Mouse (Mus musculus): ENCODE data around the gene Cd24a. TPM values are rescaled to one million over a fixed set of nuclear protein-coding genes. Genes with fewer than 3 reads are reported as not detected.

Cd24a gene
- total and polyA plus RNA-seq, 2 experiments from 2014 or later, result 326 to 609 TPM

DNA sequence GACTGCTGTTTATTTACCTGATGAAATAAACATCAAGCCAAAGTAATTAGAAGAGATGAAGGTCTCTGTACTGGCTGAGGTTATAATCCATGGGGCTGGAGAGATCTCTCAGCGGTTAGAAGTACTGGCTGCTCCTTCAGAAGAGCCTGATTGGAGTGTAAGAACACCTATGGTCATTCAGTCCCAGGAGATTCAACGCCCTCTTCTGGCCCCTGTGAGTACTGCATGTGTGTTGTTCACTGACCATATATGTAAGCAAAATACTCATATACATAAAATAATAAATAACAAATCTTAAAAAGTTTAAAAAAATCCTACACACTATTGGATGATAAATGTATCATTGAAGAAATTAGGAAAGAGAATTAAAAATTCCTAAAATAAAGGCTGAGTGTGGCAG lies 17.3 kb upstream of the Cd24a start:
- H3K27ac ChIP-seq (ENCODE audit: low read depth, low read length), result no peak overlapping the region
- no peak for ATAC-seq (ENCODE audit: low FRiP score)
- 39% methylated on average over 2 of the region's 2 CpGs for WGBS
- no peak overlapping the region for H3K4me2 ChIP-seq (ENCODE audit: low read depth, low read length, poor library complexity, severe bottlenecking)
- H3K36me3 ChIP-seq (ENCODE audit: insufficient read depth, low read length), result no peaks in the 10 kb centered on the region
- DNase-seq (ENCODE audit: low spot score), result no peak
- no peaks in the 10 kb centered on the region for H3K27me3 ChIP-seq (ENCODE audit: insufficient read depth, low read length)
- no peaks in the 10 kb centered on the region for H3K9me3 ChIP-seq (ENCODE audit: low read length)
- TF ChIP-seq CTCF (IDR thresholded peaks at IDR 0.05), result peak; percentile 45
- no peaks in the 10 kb centered on the region for H3K4me1 ChIP-seq (ENCODE audit: insufficient read depth, low read length)
- no peak overlapping the region for H3K4me3 ChIP-seq (ENCODE audit: low read depth, low read length)
- no peak overlapping the region for H3K9ac ChIP-seq (replicated peaks; ENCODE audit: low read length, poor library complexity, severe bottlenecking)

DNA sequence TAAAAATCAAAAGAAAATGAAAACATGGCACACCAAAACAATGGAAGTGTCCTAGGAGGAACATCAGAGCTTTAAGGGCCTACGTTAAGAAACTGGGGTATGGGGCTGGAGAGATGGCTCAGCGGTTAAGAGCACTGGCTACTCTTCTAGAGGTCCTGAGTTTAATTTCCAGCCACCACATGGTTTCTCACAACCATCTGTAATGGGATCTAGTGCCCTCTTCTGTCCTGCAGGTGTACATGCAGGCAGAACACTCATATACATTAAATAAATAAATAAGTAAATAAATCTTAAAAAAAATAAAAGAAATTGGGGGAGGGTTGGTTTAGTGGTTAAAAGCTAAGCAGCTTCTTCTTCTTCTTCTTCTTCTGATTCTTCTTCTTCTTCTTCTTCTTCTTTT lies 16.8 kb upstream of the Cd24a start:
- DNase-seq (ENCODE audit: low spot score) (no peak), ATAC-seq (ENCODE audit: low FRiP score) (no peak)
- H3K27ac ChIP-seq (ENCODE audit: low read depth, low read length), result no peak overlapping the region
- no peaks in the 10 kb centered on the region for H3K27me3 ChIP-seq (ENCODE audit: insufficient read depth, low read length)
- H3K9me3 ChIP-seq (ENCODE audit: low read length), result no peaks in the 10 kb centered on the region
- H3K9ac ChIP-seq (replicated peaks; ENCODE audit: low read length, poor library complexity, severe bottlenecking), result no peak overlapping the region
- WGBS, result 93% methylated on average over 2 of the region's 2 CpGs
- H3K36me3 ChIP-seq (ENCODE audit: insufficient read depth, low read length), result no peaks in the 10 kb centered on the region
- H3K4me3 ChIP-seq (ENCODE audit: low read depth, low read length), result no peak overlapping the region
- H3K4me2 ChIP-seq (ENCODE audit: low read depth, low read length, poor library complexity, severe bottlenecking), result no peak overlapping the region
- H3K4me1 ChIP-seq (ENCODE audit: insufficient read depth, low read length), result no peaks in the 10 kb centered on the region
- no peak; the same call in 1 of the 2 replicates for TF ChIP-seq CTCF (IDR thresholded peaks at IDR 0.05)

DNA sequence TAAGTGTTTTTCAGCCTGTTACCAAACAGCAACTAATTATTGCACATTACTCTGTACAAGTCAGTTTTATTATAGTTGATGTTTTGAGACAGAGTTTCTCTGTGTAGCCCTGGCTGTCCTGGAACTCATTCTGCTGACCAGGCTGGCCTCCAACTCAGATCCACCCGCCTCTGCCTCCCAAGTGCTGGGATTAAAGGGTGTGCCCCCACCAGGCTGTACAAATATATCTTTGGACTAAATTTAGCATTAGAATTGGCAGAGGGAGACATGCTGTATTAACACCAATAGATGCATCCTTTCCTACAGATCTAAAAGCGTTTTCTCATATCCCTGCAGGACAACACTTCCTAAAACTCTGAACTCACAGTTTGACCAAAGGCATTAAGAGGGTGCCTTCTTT lies 3.7 kb upstream of the Cd24a start:
- no peak overlapping the region for H3K4me2 ChIP-seq (ENCODE audit: low read depth, low read length, poor library complexity, severe bottlenecking)
- TF ChIP-seq CTCF (IDR thresholded peaks at IDR 0.05), result no peak
- no peak overlapping the region for H3K4me3 ChIP-seq (ENCODE audit: low read depth, low read length)
- no peak overlapping the region for H3K9ac ChIP-seq (replicated peaks; ENCODE audit: low read length, poor library complexity, severe bottlenecking)
- 85% methylated on average over 2 of the region's 2 CpGs for WGBS
- 0 out of 2 replicates have a peak, but pooled peaks cover 2% of the 10 kb centered on the region for H3K4me1 ChIP-seq (ENCODE audit: insufficient read depth, low read length)
- H3K36me3 ChIP-seq (ENCODE audit: insufficient read depth, low read length), result no peaks in the 10 kb centered on the region
- H3K27me3 ChIP-seq (ENCODE audit: insufficient read depth, low read length), result no peaks in the 10 kb centered on the region
- H3K27ac ChIP-seq (ENCODE audit: low read depth, low read length), result no peak overlapping the region
- ATAC-seq (ENCODE audit: low FRiP score) (no peak), DNase-seq (ENCODE audit: low spot score) (no peak)
- no peaks in the 10 kb centered on the region for H3K9me3 ChIP-seq (ENCODE audit: low read length)

DNA sequence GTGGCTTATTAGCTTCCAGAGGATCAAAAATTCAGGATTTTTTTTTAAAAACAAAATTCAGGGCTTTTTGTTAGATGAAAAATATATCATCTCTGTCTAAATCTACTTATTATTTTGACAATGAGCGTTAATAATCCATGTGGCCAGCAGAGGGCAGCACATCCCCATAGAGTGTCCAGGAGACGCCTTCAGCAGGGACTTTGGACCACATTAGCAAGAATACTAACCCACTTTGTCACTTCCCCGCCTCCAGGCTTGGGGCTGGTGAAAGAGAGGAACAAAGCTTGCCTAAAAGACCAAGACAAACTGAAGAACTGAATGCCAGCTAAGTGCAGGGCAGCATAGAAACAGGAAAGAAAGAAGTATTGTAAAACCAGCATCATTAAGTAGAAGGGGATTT lies 3.1 kb upstream of the Cd24a start:
- Histone ChIP-seq H3K9ac (replicated peaks; ENCODE audit: low read length, poor library complexity, severe bottlenecking) (no peak overlapping the region), H3K27ac (ENCODE audit: low read depth, low read length) (no peak overlapping the region), H3K36me3 (ENCODE audit: insufficient read depth, low read length) (no peaks in the 10 kb centered on the region), H3K9me3 (ENCODE audit: low read length) (no peaks in the 10 kb centered on the region), H3K4me2 (ENCODE audit: low read depth, low read length, poor library complexity, severe bottlenecking) (no peak overlapping the region), H3K4me1 (ENCODE audit: insufficient read depth, low read length) (0 out of 2 replicates have a peak, but pooled peaks cover 2% of the 10 kb centered on the region), H3K4me3 (ENCODE audit: low read depth, low read length) (no peak overlapping the region), H3K27me3 (ENCODE audit: insufficient read depth, low read length) (no peaks in the 10 kb centered on the region)
- peak; percentile 89 for DNase-seq (ENCODE audit: low spot score)
- WGBS, result under 1% methylated on average over 3 of the region's 3 CpGs
- ATAC-seq (ENCODE audit: low FRiP score), result no peak
- peak; percentile 96 for TF ChIP-seq CTCF (IDR thresholded peaks at IDR 0.05)

DNA sequence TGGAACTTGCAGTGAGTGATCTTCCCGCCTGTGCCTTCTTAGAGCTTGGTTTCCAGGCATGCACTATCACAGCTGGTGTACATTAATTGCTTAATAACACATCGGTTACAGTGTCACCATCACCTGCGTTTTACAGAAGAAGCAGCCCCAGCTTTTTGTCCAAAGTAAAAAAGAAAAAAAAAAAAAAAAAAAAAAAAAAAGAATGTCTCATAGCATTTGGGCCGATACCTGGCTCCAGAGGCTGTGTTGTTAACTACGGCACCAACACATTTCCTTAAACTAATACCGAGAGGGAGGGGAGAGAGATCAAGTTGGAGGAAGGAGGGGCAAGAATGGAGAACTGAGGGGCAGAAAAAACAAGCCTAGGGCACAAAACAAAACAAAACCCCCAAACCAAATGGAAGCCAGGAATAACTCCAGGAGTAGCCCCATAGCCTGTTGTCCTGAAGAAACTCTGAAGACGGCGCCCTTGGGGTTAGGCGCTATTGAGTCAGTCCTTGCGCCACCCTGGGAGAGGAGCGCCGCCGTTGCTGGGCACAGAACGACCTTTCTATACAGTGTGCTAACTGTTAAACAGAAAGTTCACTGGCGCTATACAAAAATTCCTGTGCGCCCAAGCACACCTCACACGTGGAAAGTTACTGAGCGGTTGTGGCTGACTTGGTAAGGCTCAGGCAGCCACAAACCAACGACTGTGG lies 636 bp upstream of the Cd24a start:
- Histone ChIP-seq H3K27ac (ENCODE audit: low read depth, low read length) (no peak overlapping the region), H3K4me3 (ENCODE audit: low read depth, low read length) (peak overlapping the region; percentile 46; the same call in 1 of the 2 replicates), H3K36me3 (ENCODE audit: insufficient read depth, low read length) (no peaks in the 10 kb centered on the region), H3K4me1 (ENCODE audit: insufficient read depth, low read length) (0 out of 2 replicates have a peak, but pooled peaks cover 2% of the 10 kb centered on the region), H3K9ac (replicated peaks; ENCODE audit: low read length, poor library complexity, severe bottlenecking) (no peak overlapping the region), H3K4me2 (ENCODE audit: low read depth, low read length, poor library complexity, severe bottlenecking) (peak overlapping the region; percentile 95), H3K9me3 (ENCODE audit: low read length) (no peaks in the 10 kb centered on the region), H3K27me3 (ENCODE audit: insufficient read depth, low read length) (no peaks in the 10 kb centered on the region)
- peak; percentile 9 for DNase-seq (ENCODE audit: low spot score)
- 16% methylated on average over 19 of the region's 19 CpGs for WGBS
- ATAC-seq (ENCODE audit: low FRiP score), result no peak
- TF ChIP-seq CTCF (IDR thresholded peaks at IDR 0.05), result no peak

DNA sequence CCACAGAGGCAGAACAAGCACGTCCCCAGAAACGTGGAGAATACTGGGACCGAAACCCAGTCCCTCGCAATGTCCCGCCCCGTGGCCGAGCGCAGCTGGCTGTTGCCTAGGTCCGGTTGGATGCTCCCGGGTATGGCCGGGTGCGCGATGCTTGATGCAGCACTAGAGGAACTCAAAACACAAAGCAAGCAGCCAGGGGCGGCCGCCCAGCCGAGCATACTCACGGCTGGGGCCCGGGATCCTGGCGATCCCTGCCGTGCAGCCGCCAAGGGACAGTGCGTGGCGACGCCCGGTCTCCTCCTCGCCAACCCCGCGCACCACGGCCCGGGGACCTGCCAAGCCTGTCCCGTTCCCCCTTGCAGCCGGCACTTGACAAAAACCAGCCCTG lies 276 bp downstream of the Cd24a start:
- Histone ChIP-seq H3K4me3 (ENCODE audit: low read depth, low read length) (peak overlapping the region; percentile 46), H3K27me3 (ENCODE audit: insufficient read depth, low read length) (no peaks in the 10 kb centered on the region), H3K9me3 (ENCODE audit: low read length) (no peaks in the 10 kb centered on the region), H3K27ac (ENCODE audit: low read depth, low read length) (peak overlapping the region; percentile 88), H3K4me1 (ENCODE audit: insufficient read depth, low read length) (0 out of 2 replicates have a peak, but pooled peaks cover 2% of the 10 kb centered on the region), H3K4me2 (ENCODE audit: low read depth, low read length, poor library complexity, severe bottlenecking) (peak overlapping the region; percentile 95), H3K36me3 (ENCODE audit: insufficient read depth, low read length) (no peaks in the 10 kb centered on the region), H3K9ac (replicated peaks; ENCODE audit: low read length, poor library complexity, severe bottlenecking) (peak overlapping the region; percentile 87)
- ATAC-seq (ENCODE audit: low FRiP score) (peak; percentile 35), DNase-seq (ENCODE audit: low spot score) (peak; percentile 66)
- TF ChIP-seq CTCF (IDR thresholded peaks at IDR 0.05), result no peak
- 0% methylated on average over 26 of the region's 32 CpGs for WGBS

Data from midbrain, postnatal 0 days (tissue).